Mouse (Mus musculus): ENCODE data around the gene Evx2. TPM values are rescaled to one million over a fixed set of nuclear protein-coding genes. Genes with fewer than 3 reads are reported as not detected.

Gene Evx2
- polyA plus RNA-seq, 1 experiment from 2014 or later = not detected

DNA sequence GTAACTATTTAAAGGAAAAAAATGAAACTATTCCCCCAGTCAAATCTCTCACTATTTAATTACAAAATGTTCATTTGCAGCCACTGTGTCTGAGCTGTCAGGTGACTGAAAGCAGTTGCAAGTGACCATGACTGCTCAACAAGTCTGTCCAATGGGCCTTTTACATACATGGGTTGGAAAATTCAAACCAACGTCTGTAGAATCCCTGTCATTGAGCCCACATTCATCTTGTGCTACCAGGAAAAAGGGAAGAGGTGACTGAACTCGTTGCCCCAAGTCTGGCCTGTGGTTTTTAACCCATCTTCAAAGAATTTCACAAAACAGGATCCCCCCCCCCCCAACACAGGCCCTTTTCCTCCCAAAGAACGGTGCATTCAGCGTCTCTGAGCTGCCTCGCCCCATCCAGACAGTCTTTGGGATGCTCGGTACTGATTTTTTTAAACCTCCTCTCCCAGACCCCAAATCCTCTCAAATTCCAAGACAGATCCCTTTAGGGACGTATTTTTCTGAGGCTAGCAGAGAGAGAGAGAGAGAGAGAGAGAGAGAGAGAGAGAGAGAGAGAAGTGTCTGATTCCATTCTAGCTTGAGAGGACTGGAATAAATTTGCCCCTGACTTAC lies 36.6 kb upstream of the Evx2 start:
- H3K27me3 ChIP-seq (ENCODE audit: insufficient read depth, low read length) = no peaks in the 10 kb centered on the region
- peak overlapping the region; percentile 99 for H3K9ac ChIP-seq (replicated peaks; ENCODE audit: low read length)
- ATAC-seq (ENCODE audit: low FRiP score, low TSS enrichment) = no peak
- peak overlapping the region; percentile 80 for H3K4me2 ChIP-seq (replicated peaks; ENCODE audit: low read depth, low read length)
- 27% methylated on average over 7 of the region's 7 CpGs for WGBS
- H3K9me3 ChIP-seq (ENCODE audit: low read length) = no peaks in the 10 kb centered on the region
- H3K4me1 ChIP-seq (ENCODE audit: insufficient read depth, low read length) = peaks cover 50% of the 10 kb centered on the region
- H3K27ac ChIP-seq (ENCODE audit: low read length) = peak overlapping the region; percentile 99
- H3K4me3 ChIP-seq (ENCODE audit: low read length) = peak overlapping the region; percentile 82
- H3K36me3 ChIP-seq (ENCODE audit: insufficient read depth, low read length) = no peaks in the 10 kb centered on the region; the same call in 1 of the 2 replicates

DNA sequence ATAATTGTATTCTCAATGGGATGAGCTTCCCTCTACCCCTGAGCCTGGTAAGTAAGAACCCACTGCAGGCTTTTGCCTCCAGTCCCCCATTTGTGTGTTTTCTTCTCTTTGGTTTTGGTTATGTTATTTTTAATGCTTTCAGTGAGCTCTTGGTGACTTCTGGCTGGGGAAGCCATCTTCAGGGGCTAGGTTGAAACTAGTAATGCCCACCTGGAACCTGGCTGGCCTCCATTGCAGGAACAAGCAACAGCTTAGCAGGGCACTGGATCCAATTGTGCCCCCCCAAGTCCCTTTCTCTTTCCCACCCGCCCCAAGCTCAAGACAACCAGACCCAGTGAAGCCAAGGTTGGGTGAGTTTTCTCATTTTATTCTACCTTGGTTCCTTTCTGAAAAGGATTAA lies 36.0 kb upstream of the Evx2 start:
- WGBS = 41% methylated on average over 1 of the region's 1 CpGs
- H3K27me3 ChIP-seq (ENCODE audit: insufficient read depth, low read length) = no peaks in the 10 kb centered on the region
- H3K36me3 ChIP-seq (ENCODE audit: insufficient read depth, low read length) = no peaks in the 10 kb centered on the region; the same call in 1 of the 2 replicates
- H3K4me2 ChIP-seq (replicated peaks; ENCODE audit: low read depth, low read length) = peak overlapping the region; percentile 80
- H3K4me1 ChIP-seq (ENCODE audit: insufficient read depth, low read length) = peaks cover 46% of the 10 kb centered on the region
- no peak for ATAC-seq (ENCODE audit: low FRiP score, low TSS enrichment)
- peak overlapping the region; percentile 99; the same call in 1 of the 2 replicates for H3K27ac ChIP-seq (ENCODE audit: low read length)
- H3K4me3 ChIP-seq (ENCODE audit: low read length) = peak overlapping the region; percentile 82
- no peaks in the 10 kb centered on the region for H3K9me3 ChIP-seq (ENCODE audit: low read length)
- peak overlapping the region; percentile 99 for H3K9ac ChIP-seq (replicated peaks; ENCODE audit: low read length)

DNA sequence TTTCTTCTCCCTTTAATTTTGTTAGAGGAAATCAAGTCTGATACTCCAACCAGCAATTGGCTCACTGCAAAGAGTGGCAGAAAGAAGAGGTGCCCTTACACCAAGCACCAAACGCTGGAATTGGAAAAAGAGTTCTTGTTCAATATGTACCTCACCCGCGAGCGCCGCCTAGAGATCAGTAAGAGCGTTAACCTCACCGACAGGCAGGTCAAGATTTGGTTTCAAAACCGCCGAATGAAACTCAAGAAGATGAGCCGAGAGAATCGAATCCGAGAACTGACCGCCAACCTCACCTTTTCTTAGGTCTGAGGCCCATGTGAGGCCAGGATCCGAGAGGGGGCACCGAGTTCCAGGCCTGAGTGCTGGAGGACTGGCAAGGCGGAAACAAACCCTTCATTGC lies 34.7 kb upstream of the Evx2 start:
- Histone ChIP-seq H3K4me1 (ENCODE audit: insufficient read depth, low read length) (peaks cover 39% of the 10 kb centered on the region), H3K27ac (ENCODE audit: low read length) (peak overlapping the region; percentile 98), H3K4me3 (ENCODE audit: low read length) (peak overlapping the region; percentile 82), H3K36me3 (ENCODE audit: insufficient read depth, low read length) (no peaks in the 10 kb centered on the region; the same call in 1 of the 2 replicates), H3K9me3 (ENCODE audit: low read length) (no peaks in the 10 kb centered on the region), H3K9ac (replicated peaks; ENCODE audit: low read length) (peak overlapping the region; percentile 92), H3K4me2 (replicated peaks; ENCODE audit: low read depth, low read length) (peak overlapping the region; percentile 80), H3K27me3 (ENCODE audit: insufficient read depth, low read length) (no peaks in the 10 kb centered on the region)
- no peak for ATAC-seq (ENCODE audit: low FRiP score, low TSS enrichment)
- WGBS = 5% methylated on average over 16 of the region's 16 CpGs

DNA sequence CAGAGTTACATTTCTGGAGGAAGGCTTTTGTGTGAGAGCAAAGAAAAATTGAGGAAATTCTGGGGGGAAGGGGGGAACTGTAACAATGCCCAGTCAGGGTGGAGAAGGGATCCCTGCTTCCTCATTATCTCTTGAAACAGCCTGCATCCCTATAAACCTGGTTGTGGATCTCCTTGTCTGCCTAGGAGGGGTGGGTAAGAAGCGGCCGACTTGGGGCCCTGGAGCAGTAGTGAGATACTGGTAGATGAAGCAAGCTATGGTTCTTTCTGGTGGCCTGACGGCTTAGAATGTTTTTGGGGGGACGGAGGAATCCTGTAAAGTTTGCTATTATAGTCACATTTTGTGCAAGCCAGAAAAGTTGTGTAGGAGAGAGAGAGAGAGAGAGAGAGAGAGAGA lies 34.1 kb upstream of the Evx2 start:
- ATAC-seq (ENCODE audit: low FRiP score, low TSS enrichment) = no peak
- Histone ChIP-seq H3K27me3 (ENCODE audit: insufficient read depth, low read length) (no peaks in the 10 kb centered on the region), H3K4me1 (ENCODE audit: insufficient read depth, low read length) (peaks cover 39% of the 10 kb centered on the region), H3K4me2 (replicated peaks; ENCODE audit: low read depth, low read length) (peak overlapping the region; percentile 80), H3K27ac (ENCODE audit: low read length) (peak overlapping the region; percentile 98), H3K9me3 (ENCODE audit: low read length) (no peaks in the 10 kb centered on the region), H3K4me3 (ENCODE audit: low read length) (peak overlapping the region; percentile 82), H3K36me3 (ENCODE audit: insufficient read depth, low read length) (no peaks in the 10 kb centered on the region; the same call in 1 of the 2 replicates), H3K9ac (replicated peaks; ENCODE audit: low read length) (peak overlapping the region; percentile 92)
- 28% methylated on average over 4 of the region's 4 CpGs for WGBS

DNA sequence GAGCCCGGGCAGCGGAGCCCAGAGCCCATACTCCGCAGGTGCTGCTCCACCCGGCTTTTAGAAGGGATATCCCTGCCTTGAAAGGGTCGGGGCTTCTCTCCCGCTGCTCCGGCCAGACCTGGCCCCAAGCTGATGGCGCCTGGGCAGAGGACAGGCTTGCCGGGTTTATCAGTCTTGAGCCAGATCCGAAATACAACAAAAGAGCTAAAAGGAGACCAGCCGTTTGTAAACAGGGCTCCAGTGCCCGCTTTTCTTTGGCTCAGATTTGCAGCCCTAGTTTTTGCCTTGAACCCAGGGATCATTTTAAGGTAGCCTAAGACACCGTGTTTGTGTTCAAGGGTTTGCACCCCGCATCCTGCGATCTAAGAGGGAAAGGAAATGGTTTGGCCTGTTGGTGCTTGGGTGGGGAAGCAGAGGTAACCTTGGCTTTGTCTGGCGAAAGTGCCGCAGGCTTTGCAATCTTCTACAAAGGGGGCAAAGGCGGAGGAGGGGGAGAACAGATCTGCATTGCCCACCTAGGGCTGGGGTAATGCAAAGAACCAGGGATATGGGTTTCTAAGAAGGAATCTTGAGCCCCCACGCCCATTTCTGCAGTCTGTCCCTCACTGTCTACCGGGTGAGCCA lies 33.6 kb upstream of the Evx2 start:
- H3K4me1 ChIP-seq (ENCODE audit: insufficient read depth, low read length) = peaks cover 42% of the 10 kb centered on the region
- peak overlapping the region; percentile 82 for H3K4me3 ChIP-seq (ENCODE audit: low read length)
- H3K36me3 ChIP-seq (ENCODE audit: insufficient read depth, low read length) = no peaks in the 10 kb centered on the region; the same call in 1 of the 2 replicates
- WGBS = 4% methylated on average over 20 of the region's 20 CpGs
- peak overlapping the region; percentile 98 for H3K27ac ChIP-seq (ENCODE audit: low read length)
- ATAC-seq (ENCODE audit: low FRiP score, low TSS enrichment) = no peak
- H3K27me3 ChIP-seq (ENCODE audit: insufficient read depth, low read length) = peaks cover 3% of the 10 kb centered on the region; the same call in 1 of the 2 replicates
- H3K9me3 ChIP-seq (ENCODE audit: low read length) = no peaks in the 10 kb centered on the region
- peak overlapping the region; percentile 80 for H3K4me2 ChIP-seq (replicated peaks; ENCODE audit: low read depth, low read length)
- H3K9ac ChIP-seq (replicated peaks; ENCODE audit: low read length) = peak overlapping the region; percentile 92

DNA sequence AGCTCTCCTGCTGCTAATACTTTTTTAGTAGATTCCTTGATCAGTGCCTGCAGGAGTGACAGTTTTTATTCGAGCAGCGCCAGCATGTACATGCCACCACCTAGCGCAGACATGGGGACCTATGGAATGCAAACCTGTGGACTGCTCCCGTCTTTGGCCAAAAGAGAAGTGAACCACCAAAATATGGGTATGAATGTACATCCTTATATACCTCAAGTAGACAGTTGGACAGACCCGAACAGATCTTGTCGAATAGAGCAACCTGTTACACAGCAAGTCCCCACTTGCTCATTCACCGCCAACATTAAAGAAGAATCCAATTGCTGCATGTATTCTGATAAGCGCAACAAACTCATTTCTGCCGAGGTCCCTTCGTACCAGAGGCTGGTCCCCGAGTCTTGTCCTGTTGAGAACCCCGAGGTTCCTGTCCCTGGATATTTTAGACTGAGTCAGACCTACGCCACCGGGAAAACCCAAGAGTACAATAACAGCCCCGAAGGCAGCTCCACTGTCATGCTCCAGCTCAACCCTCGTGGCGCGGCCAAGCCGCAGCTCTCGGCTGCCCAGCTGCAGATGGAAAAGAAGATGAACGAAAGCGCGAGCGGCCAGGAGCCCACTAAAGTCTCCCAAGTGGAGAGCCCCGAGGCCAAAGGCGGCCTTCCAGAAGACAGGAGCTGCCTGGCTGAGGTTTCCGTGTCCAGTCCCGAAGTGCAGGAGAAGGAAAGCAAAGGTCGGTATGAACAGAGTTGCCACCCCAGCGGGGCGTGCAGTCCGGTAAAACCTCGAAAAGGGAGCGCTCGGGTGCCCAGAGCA lies 32.8 kb upstream of the Evx2 start:
- H3K4me3 ChIP-seq (ENCODE audit: low read length) = peak overlapping the region; percentile 82
- ATAC-seq (ENCODE audit: low FRiP score, low TSS enrichment) = no peak

DNA sequence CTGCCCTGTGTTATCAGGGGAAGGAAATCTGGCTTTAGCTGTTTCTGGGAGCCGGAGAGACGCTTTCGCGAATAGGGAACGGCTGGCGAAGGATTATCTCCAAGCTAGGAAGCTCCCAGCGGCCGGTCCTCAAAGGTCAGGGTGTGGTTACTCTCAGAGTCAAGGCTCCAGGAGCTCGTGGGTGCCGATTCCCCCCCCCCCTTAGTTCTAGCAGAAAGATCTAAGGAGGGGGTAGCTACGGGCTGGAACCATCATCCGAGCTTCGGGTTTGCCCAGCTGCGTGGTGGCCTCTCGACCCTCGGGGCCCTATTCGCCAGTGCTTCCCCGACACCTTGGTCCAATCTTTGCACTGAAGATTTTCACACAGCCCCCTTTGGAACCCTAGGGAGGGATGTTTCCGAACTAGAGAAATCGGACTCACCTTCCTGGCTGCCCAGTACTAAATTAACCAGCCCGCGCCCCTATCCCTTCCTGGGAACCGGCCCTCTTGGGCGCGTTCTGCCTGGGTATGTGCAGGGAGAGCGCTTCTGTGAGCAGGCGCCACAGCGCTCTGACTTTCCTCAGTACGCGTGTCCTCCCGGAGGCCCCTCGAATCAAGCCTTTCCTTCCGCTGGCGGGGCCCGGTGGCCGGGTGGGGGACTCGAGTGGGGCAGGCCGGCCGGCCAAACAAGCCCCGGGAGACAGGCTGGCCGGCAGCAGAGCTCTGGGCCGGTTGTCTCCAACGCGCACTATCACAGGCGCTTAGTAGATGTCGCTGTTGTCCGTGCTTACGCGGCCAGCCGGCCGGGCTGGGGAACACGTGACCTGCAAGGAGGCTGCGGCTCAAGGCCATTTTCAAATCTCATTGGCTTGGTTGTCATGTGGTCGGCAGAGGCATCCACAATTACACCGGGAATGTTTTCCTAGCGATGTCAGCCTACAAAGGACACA lies 31.9 kb upstream of the Evx2 start, which contains the start of gene Hoxd10:
Gene Hoxd10, plus strand, starts transcription at position 903 of the 930 bp plus-strand sequence.
- peak within 1 kb of the TSS; percentile 92 for H3K9ac ChIP-seq (replicated peaks; ENCODE audit: low read length)
- H3K4me3 ChIP-seq (ENCODE audit: low read length) = peak within 1 kb of the TSS; percentile 82
- peaks cover 3% of the 10 kb centered on the region; the same call in 1 of the 2 replicates for H3K27me3 ChIP-seq (ENCODE audit: insufficient read depth, low read length)
- H3K27ac ChIP-seq (ENCODE audit: low read length) = peak within 1 kb of the TSS; percentile 98
- H3K9me3 ChIP-seq (ENCODE audit: low read length) = no peaks in the 10 kb centered on the region
- ATAC-seq (ENCODE audit: low FRiP score, low TSS enrichment) = peak; percentile 90
- under 1% methylated on average over 56 of the region's 56 CpGs for WGBS
- peak within 1 kb of the TSS; percentile 80 for H3K4me2 ChIP-seq (replicated peaks; ENCODE audit: low read depth, low read length)
- no peaks in the 10 kb centered on the region; the same call in 1 of the 2 replicates for H3K36me3 ChIP-seq (ENCODE audit: insufficient read depth, low read length)
- peaks cover 33% of the 10 kb centered on the region for H3K4me1 ChIP-seq (ENCODE audit: insufficient read depth, low read length)

More for the DNA sequence above, 32.8 kb upstream of the Evx2 start:
- peak overlapping the region; percentile 92 for H3K9ac ChIP-seq (replicated peaks; ENCODE audit: low read length)
- H3K9me3 ChIP-seq (ENCODE audit: low read length) = no peaks in the 10 kb centered on the region
- H3K36me3 ChIP-seq (ENCODE audit: insufficient read depth, low read length) = no peaks in the 10 kb centered on the region; the same call in 1 of the 2 replicates
- H3K4me2 ChIP-seq (replicated peaks; ENCODE audit: low read depth, low read length) = peak overlapping the region; percentile 80
- WGBS = 2% methylated on average over 35 of the region's 35 CpGs
- peak overlapping the region; percentile 98 for H3K27ac ChIP-seq (ENCODE audit: low read length)
- peaks cover 3% of the 10 kb centered on the region; the same call in 1 of the 2 replicates for H3K27me3 ChIP-seq (ENCODE audit: insufficient read depth, low read length)
- peaks cover 42% of the 10 kb centered on the region for H3K4me1 ChIP-seq (ENCODE audit: insufficient read depth, low read length)

DNA sequence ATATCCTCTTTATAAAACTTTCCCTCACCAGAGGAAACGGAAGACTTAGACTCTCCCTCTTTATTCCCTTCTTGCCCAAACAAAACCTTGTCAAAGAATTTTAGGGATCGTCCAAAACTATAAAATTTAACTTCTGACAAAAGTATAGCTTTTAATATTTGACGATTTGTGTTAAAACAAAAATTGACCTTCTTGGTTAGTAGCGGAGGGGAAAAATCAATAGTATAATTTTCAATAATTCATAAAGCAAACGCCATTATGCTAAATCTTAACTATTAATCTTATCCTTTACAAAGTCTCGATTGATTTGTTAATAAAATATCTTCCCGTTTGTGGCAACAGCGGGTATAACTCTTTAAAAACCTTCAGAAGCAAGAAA lies 31.0 kb upstream of the Evx2 start:
- Histone ChIP-seq H3K27me3 (ENCODE audit: insufficient read depth, low read length) (peaks cover 3% of the 10 kb centered on the region; the same call in 1 of the 2 replicates), H3K27ac (ENCODE audit: low read length) (peak overlapping the region; percentile 94), H3K9ac (replicated peaks; ENCODE audit: low read length) (peak overlapping the region; percentile 83), H3K4me1 (ENCODE audit: insufficient read depth, low read length) (peaks cover 23% of the 10 kb centered on the region), H3K4me2 (replicated peaks; ENCODE audit: low read depth, low read length) (peak overlapping the region; percentile 80), H3K4me3 (ENCODE audit: low read length) (peak overlapping the region; percentile 48), H3K36me3 (ENCODE audit: insufficient read depth, low read length) (no peaks in the 10 kb centered on the region; the same call in 1 of the 2 replicates), H3K9me3 (ENCODE audit: low read length) (no peaks in the 10 kb centered on the region)
- WGBS = 10% methylated on average over 8 of the region's 8 CpGs
- no peak for ATAC-seq (ENCODE audit: low FRiP score, low TSS enrichment)
